Mouse (Mus musculus) natural killer cell, adult 2 months (primary cell): ENCODE results near the gene Fam124a.
"Not testable (repeated sequence)": the region's sequence is repeated elsewhere in the genome, so short reads cannot be mapped to it uniquely, and the experiment has no call there.

Source experiments
- DNase-seq, 2 experiments: peaks; one replicate each; pipeline ENCODE4 v3.0.0; 2022; ENCODE audit warnings: low spot score in 2 of 2

Fam124a gene

DNA sequence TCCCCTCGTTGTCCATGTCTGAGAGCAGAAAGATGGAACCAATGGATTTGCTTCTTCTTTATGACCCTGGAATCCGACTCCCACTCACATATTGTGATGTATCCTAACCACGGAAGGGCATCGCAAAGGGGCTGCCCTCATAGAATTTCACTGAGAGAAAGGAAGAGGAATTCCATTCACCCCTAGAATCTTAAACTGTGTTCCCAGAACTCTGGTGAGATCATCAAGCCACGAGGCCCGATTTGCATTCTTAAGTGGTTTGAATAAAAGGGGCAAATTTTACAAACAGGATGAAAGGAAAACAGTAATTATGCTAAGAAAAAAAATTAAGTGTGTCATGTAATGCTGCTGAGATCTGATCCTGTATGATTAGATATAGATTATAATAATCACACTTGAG lies 19.4 kb downstream of the Fam124a start:
- DNase-seq = no peak

DNA sequence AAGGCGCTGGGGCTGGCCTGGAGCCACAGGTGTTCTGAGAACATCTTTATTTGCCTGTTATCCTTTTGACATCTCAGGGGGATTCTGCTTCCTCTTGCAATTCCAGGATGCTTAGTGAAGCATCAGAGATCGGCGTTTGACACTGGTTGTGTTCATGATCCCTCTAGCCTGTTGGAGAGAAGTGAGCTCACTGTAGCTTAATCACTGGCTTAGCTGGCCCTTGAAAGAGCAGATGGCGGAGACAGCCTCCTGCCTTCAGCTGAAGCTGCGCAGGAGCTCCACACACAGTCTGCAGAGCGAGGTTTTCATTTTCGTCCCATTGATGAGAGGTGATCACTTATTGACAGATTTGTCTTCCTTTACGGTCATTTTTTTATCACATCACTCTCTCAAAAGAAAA lies 20.3 kb downstream of the Fam124a start:
- no peak for DNase-seq

DNA sequence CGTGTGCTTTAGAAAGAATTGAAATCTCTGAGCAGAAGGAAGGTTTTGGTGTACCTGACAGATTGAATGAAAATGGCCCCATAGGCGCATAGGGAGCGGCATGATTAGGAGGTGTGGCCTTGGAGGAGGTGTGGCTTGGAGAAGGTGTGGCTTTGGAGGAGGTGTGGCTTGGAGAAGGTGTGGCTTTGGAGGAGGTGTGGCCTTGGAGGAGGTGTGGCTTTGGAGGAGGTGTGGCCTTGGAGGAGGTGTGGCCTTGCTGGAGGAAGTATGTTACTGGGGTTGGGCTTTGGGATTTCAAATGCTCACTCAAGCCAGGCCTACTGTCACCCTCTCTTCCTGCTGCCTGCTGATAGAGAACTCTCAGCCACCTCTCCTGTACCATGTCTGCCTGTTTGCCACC lies 25.4 kb downstream of the Fam124a start:
- DNase-seq = peak in 1 of 2 experiments; percentile 3

DNA sequence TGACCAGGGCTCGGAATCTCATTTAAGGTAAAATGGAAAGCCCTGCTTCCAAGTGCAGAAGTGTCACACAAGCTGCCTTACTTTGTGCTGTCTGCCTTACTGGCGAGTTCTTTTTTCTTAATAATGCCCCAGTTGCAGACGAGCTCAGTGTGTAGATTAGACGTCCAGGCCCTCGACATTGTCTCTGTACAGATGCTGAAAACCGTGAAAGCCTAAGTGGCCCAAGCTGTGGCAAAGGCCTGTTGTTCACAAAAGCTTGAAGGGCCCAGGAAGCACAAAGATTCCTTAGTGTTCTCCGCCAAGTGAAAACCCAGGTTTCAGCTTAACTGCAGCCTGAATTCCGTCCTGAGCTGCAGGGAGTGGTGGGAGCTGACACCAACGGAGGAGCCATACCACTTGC lies 26.2 kb downstream of the Fam124a start:
- no peak for DNase-seq

DNA sequence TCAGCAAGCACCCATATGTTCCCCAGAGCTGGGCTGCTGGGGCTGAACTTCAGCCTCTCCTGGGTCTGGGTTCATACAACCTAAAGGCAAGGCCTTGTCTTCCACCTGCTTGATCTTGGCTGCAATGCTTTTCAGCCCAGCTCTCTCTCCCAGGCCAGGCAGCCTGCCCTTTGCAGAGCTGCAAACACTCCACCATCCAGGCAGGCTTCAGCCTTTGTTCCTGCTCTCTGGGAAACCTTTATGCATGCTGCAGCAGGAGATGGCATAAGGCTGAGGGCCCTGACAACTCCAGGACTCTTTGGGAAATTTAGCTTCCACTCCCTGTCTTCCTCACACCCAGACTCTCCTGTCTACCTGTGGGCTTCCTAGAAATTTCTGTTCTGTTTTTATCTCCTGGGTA lies 29.1 kb downstream of the Fam124a start:
- no peak for DNase-seq

DNA sequence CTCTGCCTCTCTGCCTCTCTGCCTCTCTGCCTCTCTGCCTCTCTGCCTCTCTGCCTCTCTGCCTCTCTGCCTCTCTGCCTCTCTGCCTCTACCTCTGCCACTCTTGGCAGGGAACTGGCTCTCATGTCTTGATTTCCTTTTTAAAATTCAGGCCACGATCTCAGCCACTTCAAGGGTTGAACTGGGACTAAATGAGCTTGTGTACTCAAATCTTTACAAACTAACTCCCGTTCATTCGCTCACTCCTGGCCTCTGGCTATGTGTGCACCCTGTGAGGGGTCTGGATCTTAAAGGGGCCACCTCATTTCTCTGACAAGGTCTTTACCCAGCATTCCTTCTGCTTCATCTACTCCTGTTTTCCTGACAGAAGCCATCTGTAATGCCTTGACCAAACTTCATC lies 29.8 kb downstream of the Fam124a start:
- no peak for DNase-seq

DNA sequence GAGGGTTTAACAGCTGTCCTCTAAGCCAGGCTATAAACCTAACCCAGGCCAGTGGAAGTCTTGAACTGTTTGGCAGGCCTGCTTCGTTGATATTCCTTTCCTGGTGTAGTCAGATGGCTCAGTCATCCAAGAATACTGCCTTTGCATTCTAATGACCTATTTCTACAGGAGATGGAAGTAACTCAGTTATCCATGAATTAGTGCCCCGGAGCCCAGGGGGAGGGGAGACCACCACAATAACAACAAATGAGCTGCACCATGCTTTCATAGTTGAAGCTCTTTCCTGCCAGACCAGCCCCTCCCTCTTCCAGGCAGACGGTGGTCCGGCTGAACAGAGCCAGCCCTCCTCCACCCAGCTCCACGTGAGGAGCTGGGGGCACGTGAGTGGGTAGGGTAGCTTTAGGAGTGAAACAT lies 44.6 kb downstream of the Fam124a start:
- DNase-seq = no peak

DNA sequence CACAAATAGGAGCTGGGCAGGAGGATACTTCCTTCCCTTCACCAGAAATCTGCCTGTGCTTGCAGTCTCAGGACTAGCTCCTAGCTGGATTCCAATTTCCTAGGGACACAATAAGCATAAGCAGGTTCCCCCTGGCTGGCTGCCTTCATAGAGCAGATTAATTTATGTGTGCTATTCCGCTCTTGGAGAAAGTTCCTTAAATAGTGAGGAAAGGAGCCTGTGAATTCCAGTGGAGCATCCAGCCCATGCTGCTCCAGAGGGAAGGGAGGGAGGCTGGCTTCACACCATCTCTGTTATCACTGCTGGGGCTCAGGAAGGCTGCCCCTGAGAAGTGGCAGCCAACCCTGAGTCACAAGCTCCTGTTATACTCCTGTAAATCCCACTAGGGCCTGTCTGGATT lies 46.7 kb downstream of the Fam124a start:
- DNase-seq = no peak

DNA sequence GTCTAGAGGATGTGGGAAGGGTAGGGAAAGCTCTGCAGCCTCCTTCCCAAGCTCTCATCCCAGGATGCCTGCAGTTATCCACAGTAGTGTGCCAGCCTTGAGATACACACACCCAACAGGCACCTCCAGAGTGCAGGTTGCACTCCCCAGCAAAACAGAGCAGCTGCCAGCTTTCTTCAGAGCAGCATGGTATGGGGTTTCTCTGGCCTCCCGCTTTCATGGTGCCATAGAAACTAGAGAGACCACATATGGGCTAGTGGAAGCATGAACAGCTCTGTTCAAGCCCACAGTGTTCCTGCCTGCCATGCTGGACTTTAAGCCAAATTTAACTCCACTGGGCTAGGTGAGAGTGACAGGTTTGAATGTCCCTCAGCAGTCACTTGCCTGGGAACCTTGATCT lies 47.3 kb downstream of the Fam124a start:
- DNase-seq = no peak

DNA sequence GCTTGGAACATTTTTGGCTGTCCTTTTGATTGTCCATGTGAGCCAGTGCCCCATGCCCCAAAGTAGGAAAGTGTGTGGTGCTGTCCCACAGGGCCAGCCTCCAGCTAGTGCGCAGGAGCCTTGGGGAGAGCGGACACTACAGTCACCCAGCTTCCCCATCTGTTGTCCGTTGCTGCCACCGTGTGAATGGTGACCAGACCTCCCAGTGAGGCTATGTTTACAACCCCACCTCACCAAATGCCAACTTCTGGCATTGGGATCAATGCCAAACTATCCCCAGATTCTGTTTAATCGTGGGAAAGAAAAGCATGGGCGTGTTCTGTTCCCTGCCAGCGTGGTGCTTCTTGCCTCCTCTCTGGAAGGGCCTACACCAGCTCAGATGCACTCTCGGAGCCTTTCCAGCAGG lies 52.3 kb downstream of the Fam124a start:
- no peak for DNase-seq

DNA sequence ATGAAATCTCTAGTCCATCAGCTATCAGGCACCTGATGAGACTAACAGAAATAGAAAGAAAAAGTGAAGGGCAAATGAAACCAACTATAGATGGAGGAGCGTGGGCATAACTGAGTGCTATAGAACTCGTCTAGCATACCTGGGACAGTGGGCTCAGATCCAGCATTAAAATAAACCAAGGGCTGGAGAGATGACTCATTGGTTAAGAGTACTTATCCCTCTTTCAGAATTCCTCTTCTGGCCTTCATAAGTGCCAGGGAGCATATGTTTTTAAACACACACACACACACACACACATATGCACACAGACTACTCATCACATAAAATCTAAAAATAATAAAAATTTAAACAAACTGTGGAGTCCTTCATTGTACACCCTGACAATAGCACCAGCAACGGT lies 54.4 kb downstream of the Fam124a start:
- DNase-seq = no peak

DNA sequence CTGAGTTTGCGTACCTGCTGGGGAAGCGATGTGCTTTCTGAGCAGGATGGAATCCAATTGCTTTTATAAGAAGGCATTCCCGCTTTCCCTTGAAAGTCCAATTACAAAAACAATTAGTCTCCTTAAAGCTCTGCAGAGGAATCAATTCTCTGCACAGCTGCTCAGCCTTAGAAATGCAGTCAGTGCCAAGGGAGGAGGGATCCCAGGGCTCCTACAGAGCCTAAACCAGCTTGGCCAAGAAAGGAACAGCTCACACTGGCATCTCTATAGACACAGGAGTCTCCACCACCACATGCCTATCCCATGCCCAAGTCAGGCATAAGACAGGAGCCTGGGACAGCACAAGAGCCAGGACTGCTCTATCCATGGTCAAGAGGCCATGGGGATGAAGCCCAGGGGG lies 66.9 kb downstream of the Fam124a start:
- DNase-seq = no peak

DNA sequence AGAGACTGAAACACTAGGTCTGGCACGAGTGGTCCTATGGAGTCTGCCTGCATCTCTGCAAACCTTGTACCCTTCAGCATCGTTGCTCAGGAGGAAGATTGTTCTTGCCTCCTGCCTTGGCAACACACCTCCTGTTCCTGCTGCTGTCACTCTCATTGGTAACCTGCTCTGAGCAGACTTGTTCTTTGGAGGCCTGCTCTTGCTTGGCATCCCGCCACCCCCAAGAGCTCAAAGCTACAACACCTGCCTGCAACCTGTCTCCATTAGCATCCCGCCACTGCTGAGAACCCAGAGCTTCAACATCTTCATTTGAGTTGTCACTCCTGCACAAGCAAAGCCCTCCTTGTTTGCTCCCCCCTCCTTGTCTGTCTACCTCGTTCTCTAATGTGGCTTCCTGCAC lies 72.4 kb downstream of the Fam124a start:
- no peak for DNase-seq

DNA sequence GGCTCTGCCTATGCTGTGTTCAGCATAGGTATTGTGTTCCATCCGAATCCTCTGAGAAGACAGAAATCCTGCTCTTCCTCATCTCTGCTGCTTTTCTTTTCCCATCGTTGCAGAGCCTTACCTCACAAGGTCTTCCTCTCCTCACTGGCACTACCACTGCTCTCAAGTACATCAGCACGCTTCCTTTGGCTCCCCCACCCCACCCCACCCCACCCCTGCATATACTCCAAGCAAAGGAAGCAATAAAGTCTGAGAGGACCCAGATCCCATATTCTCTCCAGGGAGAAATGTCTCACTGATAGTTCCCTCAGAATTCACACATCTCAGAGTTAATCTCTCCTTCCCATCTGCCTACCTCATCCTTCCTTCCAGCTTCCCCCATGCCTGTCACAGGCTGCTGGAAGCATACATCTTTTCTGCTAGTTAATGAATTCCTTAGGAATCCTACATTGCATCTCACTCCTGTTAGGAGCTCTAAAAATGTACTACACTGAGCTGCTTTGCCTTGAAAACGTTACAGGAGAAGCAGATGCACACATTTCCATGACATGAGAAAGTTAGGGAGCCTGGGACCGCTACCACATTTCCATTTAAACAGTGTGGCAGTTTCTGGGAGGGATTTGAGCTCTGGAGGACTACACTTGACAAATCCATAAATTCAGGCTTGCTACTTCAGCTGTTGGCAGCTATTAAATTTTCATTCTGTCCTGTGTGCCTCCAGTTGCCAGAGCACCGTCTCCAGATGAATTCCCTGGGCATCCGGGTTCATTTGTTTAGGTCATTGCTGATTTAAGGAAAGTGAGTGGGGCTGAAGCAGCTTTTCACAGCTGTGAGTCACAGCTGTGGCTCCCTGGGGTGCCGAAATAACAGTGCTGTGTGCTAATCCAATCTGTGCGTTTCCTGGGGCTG lies 82.2 kb downstream of the Fam124a start:
- no peak for DNase-seq

DNA sequence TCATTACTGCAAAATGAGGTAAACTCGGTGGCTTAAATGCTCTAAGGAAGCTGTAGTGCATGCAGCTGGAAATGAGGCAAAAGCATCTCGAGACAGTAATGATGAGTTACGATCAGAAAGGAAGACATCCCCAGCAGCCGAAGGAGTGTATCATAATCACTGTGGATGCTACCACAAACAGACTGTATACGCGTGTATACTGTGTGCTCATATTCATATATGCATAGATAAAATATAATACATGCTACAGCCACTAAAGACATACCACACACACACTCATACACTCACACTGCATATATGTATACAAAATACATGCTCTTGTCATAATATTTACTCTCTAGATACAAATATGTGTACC lies 82.8 kb downstream of the Fam124a start:
- DNase-seq = no peak

DNA sequence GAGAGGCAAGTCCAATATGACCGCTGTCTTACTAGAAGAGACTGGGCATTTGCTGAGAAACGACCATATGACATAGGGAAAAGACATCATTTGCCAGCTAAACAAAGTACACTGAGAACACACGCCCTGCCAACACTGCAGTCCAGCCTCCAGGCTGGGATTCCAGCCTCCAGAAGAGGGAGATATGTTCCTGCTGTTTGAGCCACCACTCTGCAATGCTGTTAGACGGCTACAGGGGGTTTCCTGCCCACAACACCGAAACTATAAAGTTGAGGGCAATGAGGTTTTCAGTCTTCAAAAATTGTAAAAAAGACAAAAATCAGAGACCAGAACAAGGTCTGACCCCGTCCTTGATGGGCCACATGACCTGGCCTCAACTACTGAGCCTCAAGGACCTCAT lies 83.6 kb downstream of the Fam124a start:
- DNase-seq = no peak

DNA sequence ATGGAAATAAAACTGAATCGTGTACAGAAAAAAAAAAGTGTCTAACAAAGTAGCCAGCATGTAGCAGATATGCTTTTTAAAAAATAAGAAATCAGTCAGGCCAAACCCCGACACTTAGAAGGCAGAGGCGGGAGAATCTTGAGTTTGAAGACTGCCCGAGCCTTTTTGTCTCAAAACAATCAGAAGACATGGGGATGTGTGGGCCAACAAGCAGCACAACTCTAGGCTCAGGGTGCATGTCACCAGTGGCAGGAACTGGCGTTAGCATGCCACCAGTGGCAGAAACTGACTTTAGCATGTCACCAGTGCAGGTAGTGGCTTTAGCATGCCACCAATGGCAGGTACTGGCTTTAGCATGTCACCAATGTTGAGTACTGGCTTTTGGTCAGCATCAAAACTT lies 84.0 kb downstream of the Fam124a start:
- DNase-seq = no peak

DNA sequence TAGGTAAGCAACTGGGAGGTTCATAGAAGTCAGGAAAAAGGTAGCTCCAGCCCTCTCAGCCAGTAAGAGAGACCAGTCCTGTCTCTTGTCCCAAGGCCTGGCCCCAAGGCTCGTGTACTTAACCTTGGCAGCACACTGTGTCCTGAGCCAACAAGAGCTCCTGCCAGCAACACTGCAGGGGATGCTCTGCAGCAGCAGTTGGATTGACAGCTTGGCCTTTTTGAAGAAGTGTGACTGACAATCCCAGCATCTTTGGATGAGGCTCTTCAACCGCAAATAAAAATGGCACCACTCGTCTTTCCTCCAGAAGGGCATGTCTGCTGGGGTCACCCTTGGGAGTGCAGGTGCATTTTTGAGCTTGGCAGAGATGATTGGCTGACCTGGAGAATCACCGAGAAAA lies 84.9 kb downstream of the Fam124a start:
- DNase-seq = no peak

DNA sequence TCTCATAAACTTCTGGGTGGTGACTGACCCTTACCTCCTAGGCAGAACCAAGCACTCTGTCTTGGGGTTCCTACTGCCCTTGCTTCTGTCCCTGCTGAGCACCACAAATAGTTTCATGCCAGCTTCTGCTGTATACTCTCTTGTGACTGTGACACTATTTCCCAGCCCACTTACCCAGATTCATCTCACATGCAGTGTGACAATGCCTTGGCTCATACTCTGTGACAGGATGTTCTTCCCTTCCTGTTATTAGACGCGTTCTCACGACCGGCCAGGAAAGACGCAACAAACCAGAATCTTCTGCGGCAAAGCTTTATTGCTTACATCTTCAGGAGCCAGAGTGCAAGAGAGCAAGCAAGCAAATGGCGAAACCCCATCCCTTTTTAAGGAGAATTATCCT lies 86.8 kb downstream of the Fam124a start:
- DNase-seq = not testable (repeated sequence)

DNA sequence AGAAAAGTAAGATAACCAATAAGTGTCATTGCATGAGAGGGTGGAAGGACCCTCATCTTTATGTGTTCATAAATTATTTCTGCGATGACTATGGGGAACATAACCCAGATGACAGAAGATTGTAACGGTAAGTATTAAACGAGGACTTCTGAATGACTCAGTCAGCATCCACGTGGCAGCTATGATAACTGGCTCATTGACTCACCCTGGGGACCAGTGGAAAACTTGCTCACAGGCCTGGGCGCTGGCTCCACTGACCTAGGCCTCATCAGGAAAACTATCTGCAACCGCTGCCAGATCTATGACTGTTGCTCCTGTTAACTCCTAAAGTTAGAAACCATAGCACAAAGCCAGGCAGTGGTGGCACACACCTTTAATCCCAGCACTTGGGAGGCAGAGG lies 92.9 kb downstream of the Fam124a start:
- no peak for DNase-seq

DNA sequence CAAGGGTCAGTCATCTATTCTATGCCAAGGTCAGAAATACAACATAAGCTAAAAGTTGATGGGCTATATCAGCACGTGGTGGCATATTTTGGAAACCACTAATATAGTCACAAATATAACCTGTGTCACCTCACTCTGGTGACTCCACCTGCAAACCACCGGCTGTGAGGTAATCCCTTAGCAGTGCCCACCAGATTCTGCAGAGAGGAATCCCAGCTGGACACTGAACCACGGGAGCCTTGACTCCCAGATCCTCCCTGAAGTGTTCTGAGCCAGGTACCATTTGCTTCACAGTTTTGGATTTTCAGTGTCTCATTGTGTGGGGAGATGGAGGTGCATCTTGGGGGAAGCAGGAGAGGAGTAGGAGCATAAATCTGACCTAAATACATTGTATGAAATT lies 94.8 kb downstream of the Fam124a start:
- no peak for DNase-seq

DNA sequence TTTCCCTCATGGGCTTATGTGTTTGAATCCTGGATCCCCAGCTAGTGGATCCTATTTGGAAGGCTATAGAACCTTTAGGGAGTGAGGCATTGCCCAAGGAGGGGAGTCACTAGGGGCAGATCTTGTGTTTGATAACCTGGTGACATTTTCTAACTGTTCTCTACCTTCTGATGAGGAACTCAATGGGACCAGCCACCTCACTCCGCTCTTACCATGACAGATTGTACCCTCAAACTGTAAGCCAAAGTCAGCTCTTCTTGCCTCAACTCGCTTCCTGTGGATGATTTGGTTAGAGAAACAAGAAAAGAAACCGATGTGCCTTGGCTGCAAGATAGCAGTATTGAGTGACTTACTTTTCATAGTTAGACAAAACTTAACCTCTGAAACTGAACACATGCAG lies 96.2 kb downstream of the Fam124a start:
- no peak for DNase-seq

DNA sequence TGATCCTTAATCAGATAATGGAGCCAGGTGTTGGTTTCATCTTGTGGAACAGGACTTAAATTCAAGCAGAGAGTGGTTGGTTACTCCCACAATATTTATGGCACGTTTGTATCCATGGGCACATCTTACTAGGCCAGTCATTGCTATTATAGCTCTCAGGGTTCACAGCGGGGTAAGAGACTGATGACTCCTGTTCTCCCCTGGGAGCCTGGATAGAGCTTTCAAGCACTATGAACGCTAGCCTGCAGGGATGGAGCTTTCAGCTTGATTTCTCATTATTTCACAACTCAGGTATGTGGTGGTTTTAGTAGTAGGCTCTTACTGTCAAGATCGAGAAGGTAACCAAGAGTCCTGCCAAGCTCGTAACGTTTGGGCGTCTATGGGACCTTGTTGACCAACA lies 100.5 kb downstream of the Fam124a start:
- no peak for DNase-seq

DNA sequence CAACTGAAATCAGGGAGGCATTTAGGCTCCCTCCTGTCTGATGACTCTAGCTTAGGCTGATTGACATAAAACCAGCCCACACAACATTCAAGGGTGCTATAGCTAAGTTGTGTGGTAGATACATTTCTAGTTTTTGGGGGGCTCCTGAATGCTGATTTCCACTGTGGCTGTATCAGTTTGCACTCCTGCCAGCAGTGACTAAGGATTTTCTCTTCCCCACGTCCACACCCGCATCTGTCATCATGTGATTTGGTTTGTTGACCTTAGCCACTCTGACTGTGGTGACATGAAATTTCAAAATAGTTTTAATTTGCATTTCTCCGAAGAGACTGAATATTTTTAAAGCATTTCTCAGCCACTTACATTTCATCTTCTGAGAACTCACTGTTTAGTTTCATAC lies 101.9 kb downstream of the Fam124a start:
- DNase-seq = no peak
